Mouse (Mus musculus) stomach, embryonic 15.5 days (tissue): ENCODE data around the gene Gm20777. TPM values are rescaled to one million over a fixed set of nuclear protein-coding genes. Genes with fewer than 3 reads are reported as not detected.
"Not testable (repeated sequence)": the region's sequence is repeated elsewhere in the genome, so short reads cannot be mapped to it uniquely, and the experiment has no call there.

Experiments used
- ATAC-seq: fragments of 200-750 bp; cut with Nextera tagmentation; 2 replicates; pipeline ENCODE4 v1.8.0; 2017; ENCODE audit warnings: low read depth, moderate number of reproducible peaks, moderate TSS enrichment; ENCODE audit not compliant: insufficient read depth, low FRiP score
- H3K27ac ChIP-seq: fragments of 300-500 bp; sonication (generic); 2 replicates; pipeline ENCODE4 v1.5.1; 2015; ENCODE audit warnings: mild to moderate bottlenecking, inconsistent platforms
- H3K27me3 ChIP-seq: fragments of 300-500 bp; sonication (generic); replicated peaks from 2 replicates; pipeline ENCODE4 v1.6.1; 2015; ENCODE audit warnings: inconsistent platforms
- H3K36me3 ChIP-seq: fragments of 300-500 bp; sonication (generic); 2 replicates; pipeline ENCODE4 v1.6.1; 2015; ENCODE audit warnings: inconsistent platforms
- H3K4me1 ChIP-seq: fragments of 300-500 bp; sonication (generic); 2 replicates; pipeline ENCODE4 v1.6.1; 2015; ENCODE audit warnings: inconsistent platforms
- H3K4me2 ChIP-seq: fragments of 300-500 bp; sonication (generic); 2 replicates; pipeline ENCODE4 v1.6.1; 2015; ENCODE audit warnings: mild to moderate bottlenecking, inconsistent platforms
- H3K4me3 ChIP-seq: fragments of 300-500 bp; sonication (generic); replicated peaks from 2 replicates; pipeline ENCODE4 v1.5.1; 2015; ENCODE audit warnings: inconsistent platforms
- H3K9ac ChIP-seq: fragments of 300-500 bp; sonication (generic); 2 replicates; pipeline ENCODE4 v1.6.1; 2015; ENCODE audit warnings: inconsistent platforms
- H3K9me3 ChIP-seq: fragments of 300-500 bp; sonication (generic); 2 replicates; pipeline ENCODE4 v1.6.1; 2016; ENCODE audit warnings: inconsistent platforms
- WGBS: fragments of 180-500 bp; shearing (Covaris S2); methylation state at CpG from one replicate; pipeline ENCODE4 v1.1.7; 2015; 5-methylcytosine and 5-hydroxymethylcytosine counted together
- polyA plus RNA-seq: library from polyadenylated mRNA; unstranded; fragments of >200 nt; fragmentation: Nextera tagmentation; extraction: Ambion mirVana; gene quantifications from 2 replicates; pipeline ENCODE4 v1.2.1, GENCODE M21; 2015

The Gm20777 gene
- polyA plus RNA-seq: not detected in 2 replicates

GRCm38 (mm10) chrY:10752350-10752749 lies at the start of gene Gm20777:
TSS of gene Gm20777 (minus strand) at chrY:10752450.
- H3K4me2 ChIP-seq, H3K36me3 ChIP-seq, H3K9ac ChIP-seq, H3K27ac ChIP-seq, H3K4me1 ChIP-seq, H3K4me3 ChIP-seq, H3K9me3 ChIP-seq, ATAC-seq, H3K27me3 ChIP-seq: not testable (repeated sequence)

- H3K4me1 ChIP-seq, H3K27me3 ChIP-seq, H3K4me2 ChIP-seq, H3K36me3 ChIP-seq, H3K9ac ChIP-seq, ATAC-seq, H3K27ac ChIP-seq, H3K9me3 ChIP-seq, H3K4me3 ChIP-seq: not testable (repeated sequence)
- WGBS: no CpG with 5 or more reads among the region's 5 CpGs
These were observed 42.7 kb downstream of the Gm20777 start for GRCm38 (mm10) chrY:10709551-10709950.

GRCm38 (mm10) chrY:10708761-10709160 lies 43.5 kb downstream of the Gm20777 start:
- WGBS: 94% methylated on average over 29 of the region's 30 CpGs

GRCm38 (mm10) chrY:10708226-10708625 lies 44.0 kb downstream of the Gm20777 start:
- not testable (repeated sequence) for H3K4me3 ChIP-seq, H3K27me3 ChIP-seq, H3K9ac ChIP-seq, H3K27ac ChIP-seq, H3K4me1 ChIP-seq, H3K36me3 ChIP-seq, ATAC-seq, H3K4me2 ChIP-seq, H3K9me3 ChIP-seq
- 89% methylated on average over 15 of the region's 16 CpGs for WGBS

More at GRCm38 (mm10) chrY:10708761-10709160, 43.5 kb downstream of the Gm20777 start:
- H3K27ac ChIP-seq, H3K9me3 ChIP-seq, ATAC-seq, H3K4me2 ChIP-seq, H3K9ac ChIP-seq, H3K27me3 ChIP-seq, H3K4me3 ChIP-seq, H3K36me3 ChIP-seq, H3K4me1 ChIP-seq: not testable (repeated sequence)

- ATAC-seq, H3K9me3 ChIP-seq, H3K27ac ChIP-seq, H3K9ac ChIP-seq, H3K27me3 ChIP-seq, H3K4me2 ChIP-seq, H3K4me3 ChIP-seq, H3K36me3 ChIP-seq, H3K4me1 ChIP-seq: not testable (repeated sequence)
- 94% methylated on average over 7 of the region's 7 CpGs for WGBS
These were observed 45.6 kb downstream of the Gm20777 start for GRCm38 (mm10) chrY:10706686-10707085.

Other genes with a start within 250 kb of the Gm20777 start
- not detected in 2 replicates for gene Gm20737, start 216.4 kb downstream of the Gm20777 start, polyA plus RNA-seq
- not detected in 2 replicates for gene Gm21775, start 199.0 kb downstream of the Gm20777 start, polyA plus RNA-seq
- gene Gm21900, start 136.1 kb downstream of the Gm20777 start, polyA plus RNA-seq: not detected in 2 replicates